8 mouse cellular contexts compared by ENCODE assay signal in the genomic region with DNA sequence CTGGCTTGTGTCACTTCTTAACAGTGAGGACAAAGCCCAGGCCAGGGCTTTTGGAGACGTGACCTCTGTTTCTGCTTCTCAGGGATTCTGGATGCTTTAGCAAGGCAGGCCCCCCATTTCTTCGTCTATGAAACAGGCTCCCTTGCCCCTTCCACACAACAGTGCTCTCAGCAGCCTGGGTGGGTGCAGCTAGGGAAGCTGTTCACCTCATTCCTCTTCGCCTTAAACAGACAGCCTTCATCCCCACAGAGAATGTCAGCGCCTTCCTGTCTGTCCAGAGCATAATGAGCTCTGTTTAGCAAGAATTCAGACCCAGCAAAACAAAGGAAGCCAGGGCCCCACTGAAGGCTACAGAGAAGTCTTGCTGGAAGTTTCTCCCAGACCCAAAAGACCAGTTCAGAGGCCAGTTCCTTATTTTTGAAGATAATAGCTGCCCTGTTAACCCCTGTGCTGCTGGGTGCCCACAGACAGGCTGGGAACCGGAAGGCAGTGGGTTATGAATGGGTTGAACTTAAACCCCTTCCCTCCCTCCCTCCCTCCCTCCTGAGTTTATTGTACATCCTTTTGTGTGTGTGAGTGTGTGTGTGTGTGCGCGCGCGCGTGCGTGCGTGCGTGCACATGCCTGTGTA. TPM values are rescaled to one million over a fixed set of nuclear protein-coding genes. Genes with fewer than 3 reads are reported as not detected.
A peak's percentile ranks its signal among the peaks of the same experiment; 100 is the strongest.
DNase-seq lines count a peak whose midpoint lies in the region; ATAC-seq lines count a peak whose summit lies in the region.

No protein-coding gene starts in this region.

- H3K4me2 ChIP-seq in embryonic facial prominence, embryonic 13.5 days, result no peak overlapping the region
- H3K4me2 ChIP-seq in hindbrain, embryonic 11.5 days (replicated peaks; ENCODE audit: low read depth, low read length), result no peak overlapping the region
- no peak overlapping the region for H3K4me2 ChIP-seq in liver, embryonic 11.5 days
- no peak overlapping the region for H3K4me2 ChIP-seq in neural tube, embryonic 13.5 days

- H3K36me3 ChIP-seq in embryonic facial prominence, embryonic 13.5 days, result no peaks in the 10 kb centered on the region
- no peaks in the 10 kb centered on the region for H3K36me3 ChIP-seq in hindbrain, embryonic 11.5 days (ENCODE audit: control insufficient read depth, insufficient read depth, low read length)
- H3K36me3 ChIP-seq in liver, embryonic 11.5 days (ENCODE audit: control insufficient read depth, insufficient read depth, low read length), result no peaks in the 10 kb centered on the region
- no peaks in the 10 kb centered on the region for H3K36me3 ChIP-seq in neural tube, embryonic 13.5 days

- peaks cover 41% of the 10 kb centered on the region for H3K4me1 ChIP-seq in embryonic facial prominence, embryonic 13.5 days
- H3K4me1 ChIP-seq in hindbrain, embryonic 11.5 days (replicated peaks; ENCODE audit: control insufficient read depth, insufficient read depth, low read length), result peaks cover 9% of the 10 kb centered on the region
- peaks cover 20% of the 10 kb centered on the region for H3K4me1 ChIP-seq in liver, embryonic 11.5 days (replicated peaks; ENCODE audit: control insufficient read depth, insufficient read depth, low read length)
- peaks cover 36% of the 10 kb centered on the region for H3K4me1 ChIP-seq in neural tube, embryonic 13.5 days (replicated peaks)

- no peaks in the 10 kb centered on the region for H3K27me3 ChIP-seq in embryonic facial prominence, embryonic 13.5 days
- no peaks in the 10 kb centered on the region for H3K27me3 ChIP-seq in hindbrain, embryonic 11.5 days (ENCODE audit: control insufficient read depth, insufficient read depth, low read length)
- no peaks in the 10 kb centered on the region for H3K27me3 ChIP-seq in liver, embryonic 11.5 days (replicated peaks; ENCODE audit: control insufficient read depth, insufficient read depth, low read length)
- no peaks in the 10 kb centered on the region for H3K27me3 ChIP-seq in neural tube, embryonic 13.5 days

- H3K9me3 ChIP-seq in embryonic facial prominence, embryonic 13.5 days, result no peaks in the 10 kb centered on the region
- H3K9me3 ChIP-seq in hindbrain, embryonic 11.5 days (ENCODE audit: control insufficient read depth, low read length), result no peaks in the 10 kb centered on the region
- no peaks in the 10 kb centered on the region for H3K9me3 ChIP-seq in liver, embryonic 11.5 days (ENCODE audit: control insufficient read depth, low read length)
- H3K9me3 ChIP-seq in neural tube, embryonic 13.5 days, result no peaks in the 10 kb centered on the region

- peak overlapping the region; percentile 85 for H3K27ac ChIP-seq in embryonic facial prominence, embryonic 13.5 days
- H3K27ac ChIP-seq in hindbrain, embryonic 11.5 days (ENCODE audit: low read depth, low read length), result peak overlapping the region; percentile 80
- H3K27ac ChIP-seq in liver, embryonic 11.5 days (ENCODE audit: low read depth, low read length), result peak overlapping the region; percentile 63
- peak overlapping the region; percentile 81 for H3K27ac ChIP-seq in neural tube, embryonic 13.5 days (replicated peaks)

- 60% methylated on average over 13 of the region's 13 CpGs for WGBS in embryonic facial prominence, embryonic 13.5 days
- 39% methylated on average over 13 of the region's 13 CpGs for WGBS in hindbrain, embryonic 11.5 days
- WGBS in liver, embryonic 11.5 days, result 46% methylated on average over 13 of the region's 13 CpGs
- WGBS in neural tube, embryonic 13.5 days, result 44% methylated on average over 13 of the region's 13 CpGs

- H3K9ac ChIP-seq in embryonic facial prominence, embryonic 13.5 days, result peak overlapping the region; percentile 40; the same call in 1 of the 2 replicates
- peak overlapping the region; percentile 12; the same call in 1 of the 2 replicates for H3K9ac ChIP-seq in hindbrain, embryonic 11.5 days (ENCODE audit: low read depth, low read length)
- no peak overlapping the region for H3K9ac ChIP-seq in liver, embryonic 11.5 days (ENCODE audit: low read depth, low read length)
- H3K9ac ChIP-seq in neural tube, embryonic 13.5 days, result no peak overlapping the region

- DNase-seq in kidney, adult 9 months, result peak; percentile 32
- DNase-seq in kidney, adult 18-20 months, result no peak
- peak; percentile 52 for DNase-seq in hindbrain, embryonic 11.5 days (ENCODE audit: low spot score)
- no peak for DNase-seq in liver, embryonic 11.5 days (ENCODE audit: low spot score)
- no peak for DNase-seq in cerebellum, postnatal 4 days (ENCODE audit: low spot score in 2 of 2)
- no peak for DNase-seq in ovary, postnatal 10 days (ENCODE audit: low spot score)

- no peak for ATAC-seq in embryonic facial prominence, embryonic 13.5 days (ENCODE audit: insufficient number of reproducible peaks, insufficient read depth, low FRiP score, low TSS enrichment, low read depth)
- peak; percentile 38; the same call in 1 of the 2 replicates for ATAC-seq in hindbrain, embryonic 11.5 days (ENCODE audit: low FRiP score)
- peak; percentile 58 for ATAC-seq in liver, embryonic 11.5 days (replicated peaks; ENCODE audit: low FRiP score)
- no peak for ATAC-seq in neural tube, embryonic 13.5 days (ENCODE audit: low read depth)

- H3K4me3 ChIP-seq in embryonic facial prominence, embryonic 13.5 days, result no peak overlapping the region
- H3K4me3 ChIP-seq in hindbrain, embryonic 11.5 days (ENCODE audit: low read depth, low read length), result no peak overlapping the region
- no peak overlapping the region for H3K4me3 ChIP-seq in liver, embryonic 11.5 days (ENCODE audit: low read depth, low read length)
- no peak overlapping the region for H3K4me3 ChIP-seq in neural tube, embryonic 13.5 days

RNA-seq across cellular contexts. Expression of gene Tex2, which starts 47.3 kb away (rescaled TPM):
- polyA plus RNA-seq in embryonic facial prominence, embryonic 13.5 days (2015; fragmentation: Nextera tagmentation; extraction: Ambion mirVana), result 8.7 and 8.9 TPM in 2 replicates
- 10.2 and 11.2 TPM in 2 replicates for polyA plus RNA-seq in hindbrain, embryonic 11.5 days (2014; fragmentation: Nextera tagmentation; extraction: Ambion mirVana)
- polyA plus RNA-seq in liver, embryonic 11.5 days (2014; fragmentation: Nextera tagmentation; extraction: Ambion mirVana), result 13.4 and 15.9 TPM in 2 replicates
- polyA plus RNA-seq in neural tube, embryonic 13.5 days (2015; fragmentation: Nextera tagmentation; extraction: Ambion mirVana), result 24.0 and 27.3 TPM in 2 replicates

Comparison
In these comparisons a context has a peak if more than half of its experiments do, and no peak if none do; other contexts are left out.
1. DNase-seq: peak in kidney, adult 9 months (single experiment) and hindbrain, embryonic 11.5 days (single experiment); none in kidney, adult 18-20 months (single experiment), liver, embryonic 11.5 days (single experiment), cerebellum, postnatal 4 days (0 of 2) and ovary, postnatal 10 days (single experiment).
2. ATAC-seq: peak in hindbrain, embryonic 11.5 days (single experiment) and liver, embryonic 11.5 days (single experiment); none in embryonic facial prominence, embryonic 13.5 days (single experiment) and neural tube, embryonic 13.5 days (single experiment).
3. H3K9ac ChIP-seq: peak in embryonic facial prominence, embryonic 13.5 days (single experiment) and hindbrain, embryonic 11.5 days (single experiment); none in liver, embryonic 11.5 days (single experiment) and neural tube, embryonic 13.5 days (single experiment).
4. Peak in every context shown above with its lines, with median percentiles within 50 percentile points of each other: H3K27ac ChIP-seq.